Mouse (Mus musculus) megakaryocyte-erythroid progenitor cell, adult 5-6 weeks (primary cell): ENCODE measurements around the gene Wdr25. TPM values are rescaled to one million over a fixed set of nuclear protein-coding genes. Genes with fewer than 3 reads are reported as not detected.

ENCODE experiments used
- total RNA-seq, 2 experiments: library from RNA; stranded (forward) in 1 of 2; stranded (reverse) in 1 of 2; fragments of 200-1000, 215-1000 nt in 1 of 2; fragments of >200 nt in 1 of 2; fragmentation: Nextera tagmentation in 1 of 2; gene quantifications; 2 replicates each; pipeline ENCODE4 v1.2.3; 2014 to 2017

Wdr25 gene
- total RNA-seq, 2 experiments from 2014 or later, result 3.0 to 9.4 TPM

Other genes starting within 250 kb of the Wdr25 start
- gene Degs2, start 191.3 kb upstream of the Wdr25 start, total RNA-seq (2014; fragmentation: Nextera tagmentation), result not detected in 2 replicates
- gene Degs2, start 191.3 kb upstream of the Wdr25 start, total RNA-seq (2017), result not detected in 2 replicates
- 52.3 and 58.0 TPM in 2 replicates for gene Yy1, start 100.7 kb upstream of the Wdr25 start, total RNA-seq (2014; fragmentation: Nextera tagmentation)
- gene Yy1, start 100.7 kb upstream of the Wdr25 start, total RNA-seq (2017), result 61.4 and 70.3 TPM in 2 replicates
- 0.54 TPM in 1 of 2 replicates, not detected in the other for gene Slc25a29, start 57.7 kb upstream of the Wdr25 start, total RNA-seq (2014; fragmentation: Nextera tagmentation)
- not detected in 2 replicates for gene Slc25a29, start 57.7 kb upstream of the Wdr25 start, total RNA-seq (2017)
- 5.3 and 7.0 TPM in 2 replicates for gene Slc25a47, start 57.6 kb upstream of the Wdr25 start, total RNA-seq (2014; fragmentation: Nextera tagmentation)
- 6.2 and 16.2 TPM in 2 replicates for gene Slc25a47, start 57.6 kb upstream of the Wdr25 start, total RNA-seq (2017)
- 48.8 and 56.3 TPM in 2 replicates for gene Wars, start 543 bp downstream of the Wdr25 start, total RNA-seq (2014; fragmentation: Nextera tagmentation)
- gene Wars, start 543 bp downstream of the Wdr25 start, total RNA-seq (2017), result 54.6 and 74.4 TPM in 2 replicates
- gene Begain, start 174.6 kb downstream of the Wdr25 start, total RNA-seq (2014; fragmentation: Nextera tagmentation), result not detected in 2 replicates
- gene Begain, start 174.6 kb downstream of the Wdr25 start, total RNA-seq (2017), result 0.11 TPM in 1 of 2 replicates, not detected in the other